Mouse (Mus musculus): ENCODE data around the gene Pim2.
A peak's percentile ranks its signal among the peaks of the same experiment; 100 is the strongest.

Gene Pim2

GRCm38 (mm10) chrX:7878007-7878419, at the start of gene Pim2:
Gene Pim2, plus strand, starts transcription at chrX:7878262.
- peak; percentile 63 to 88 for DNase-seq (ENCODE audit: low spot score in 2 of 2)

- peak; percentile 30 to 42 for DNase-seq (ENCODE audit: low spot score in 2 of 2)
These were observed 40.9 kb upstream of the Pim2 start for GRCm38 (mm10) chrX:7837146-7837545.

GRCm38 (mm10) chrX:7840842-7841162, 37.3 kb upstream of the Pim2 start:
- no peak for DNase-seq (ENCODE audit: low spot score in 2 of 2)

DNA sequence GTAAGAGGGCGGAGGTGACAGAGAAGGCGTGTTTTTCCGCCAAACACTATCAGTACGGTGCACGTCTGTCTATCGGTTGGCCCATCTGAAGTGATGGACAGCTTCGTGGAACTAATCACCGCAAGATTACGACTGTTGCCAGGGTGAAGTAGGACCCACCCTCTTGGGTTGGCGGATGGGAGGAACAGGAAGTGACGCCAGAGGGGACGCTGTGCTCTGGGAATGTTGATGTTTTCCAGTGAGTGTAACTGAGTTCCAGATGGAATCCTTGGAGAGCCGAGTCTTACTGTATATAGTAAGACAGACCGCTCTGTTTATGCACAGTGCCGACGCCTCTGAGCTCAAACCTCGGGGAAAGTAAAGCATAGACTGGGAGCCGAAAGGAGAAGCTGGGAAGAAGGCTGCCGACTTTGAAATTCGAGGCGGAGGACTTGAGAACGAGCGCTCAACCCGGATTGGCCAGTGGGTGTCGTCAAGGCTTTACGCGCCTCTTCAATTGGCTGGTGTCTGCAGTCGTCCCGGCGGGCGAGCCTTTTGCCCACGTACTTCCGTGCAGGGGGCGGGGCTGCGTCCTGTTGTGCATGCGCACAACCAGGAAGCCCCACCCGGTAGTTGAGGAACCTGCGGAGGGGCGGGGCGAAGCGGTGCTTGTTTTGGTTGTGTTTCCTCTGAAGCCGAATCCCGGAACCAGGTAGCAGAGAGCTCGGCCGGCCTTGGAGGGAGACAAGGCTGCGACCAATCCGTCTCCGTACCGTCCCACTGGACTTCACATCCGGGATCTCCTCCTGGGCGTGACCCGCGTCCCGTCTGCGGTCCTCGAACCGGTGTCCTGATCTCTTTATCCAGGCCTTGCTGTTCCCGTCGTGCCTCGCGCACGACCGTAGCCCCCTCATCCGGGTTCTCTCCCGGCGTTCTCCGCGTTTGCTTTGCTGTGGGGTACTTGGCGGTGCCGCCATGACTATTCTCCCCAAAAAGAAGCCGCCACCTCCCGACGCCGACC, 36.6 kb upstream of the Pim2 start, which contains the start of gene Otud5:
Otud5 (plus strand) TSS at position 202 of the 1,000 bp plus-strand sequence.
- DNase-seq (ENCODE audit: low spot score in 2 of 2) = peak; percentile 86 to 97

DNA sequence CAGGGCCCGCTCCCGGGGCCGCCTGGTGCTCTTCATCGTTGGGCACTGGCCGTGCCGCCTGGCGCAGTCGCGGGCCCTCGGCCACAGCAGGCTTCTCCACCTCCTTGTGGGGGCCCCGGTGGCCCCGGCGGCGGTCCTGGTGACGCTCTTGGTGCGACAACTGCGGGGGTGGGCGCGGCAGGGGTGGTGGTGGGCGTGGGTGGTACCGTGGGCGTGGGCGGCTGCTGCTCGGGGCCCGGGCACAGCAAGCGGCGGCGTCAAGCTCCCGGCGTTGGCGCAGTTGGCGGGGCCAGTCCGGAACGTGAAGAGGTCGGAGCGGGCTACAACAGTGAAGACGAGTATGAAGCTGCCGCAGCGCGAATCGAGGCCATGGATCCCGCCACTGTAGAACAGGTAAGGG, 35.7 kb upstream of the Pim2 start:
- DNase-seq (ENCODE audit: low spot score in 2 of 2) = peak; percentile 37 to 61

DNA sequence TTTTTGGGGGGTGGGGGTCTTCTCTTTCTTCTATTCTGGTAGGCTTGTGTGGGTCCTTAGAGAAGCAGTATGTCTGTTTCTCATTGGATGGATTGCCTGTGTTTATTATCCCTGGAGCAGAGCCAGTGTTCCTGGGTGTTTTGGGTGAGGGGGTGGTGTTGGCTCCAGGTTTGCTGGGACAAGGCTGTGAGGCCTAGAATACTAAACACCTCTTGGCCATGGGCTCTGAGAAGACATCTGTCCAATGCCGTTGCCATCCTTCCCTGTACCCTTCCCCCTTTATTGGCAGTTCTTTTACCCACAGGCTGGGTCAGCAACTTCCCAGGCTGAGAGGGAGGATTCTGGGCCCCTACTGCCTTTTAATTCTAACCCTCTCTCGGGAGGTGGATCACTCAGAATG, 30.2 kb upstream of the Pim2 start:
- no peak for DNase-seq (ENCODE audit: low spot score in 2 of 2)

- peak in 1 of 2 experiments; percentile 69 for DNase-seq (ENCODE audit: low spot score in 2 of 2)
These were observed 23.5 kb upstream of the Pim2 start for GRCm38 (mm10) chrX:7854578-7854977.

DNA sequence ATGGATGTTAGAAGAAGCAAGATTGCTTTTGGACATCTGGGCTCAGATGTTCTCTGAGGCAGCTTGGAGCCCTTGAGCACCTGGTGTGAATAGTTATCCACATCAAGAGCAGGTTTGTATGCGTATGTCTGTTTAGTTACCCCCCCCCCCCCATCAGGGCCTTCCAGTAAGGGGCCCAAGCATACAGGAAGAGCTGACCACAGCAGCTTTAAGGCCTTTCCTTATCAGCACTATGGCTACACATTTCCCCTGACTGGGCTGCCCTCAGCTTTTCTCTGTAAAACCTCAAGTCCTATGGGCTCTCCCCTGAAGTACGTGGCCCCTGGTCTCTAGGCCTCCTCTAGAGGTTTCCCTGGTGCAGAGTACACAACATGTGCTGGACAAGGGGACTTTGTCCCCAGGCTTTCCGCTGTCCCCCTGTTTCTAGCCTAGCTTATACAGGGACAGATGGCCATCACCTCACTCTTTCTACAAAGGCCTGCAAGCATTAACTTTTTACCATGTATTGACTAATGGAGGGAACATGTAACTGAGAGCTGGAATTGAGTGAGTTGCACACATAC, 18.8 kb upstream of the Pim2 start:
- no peak for DNase-seq (ENCODE audit: low spot score in 2 of 2)

DNA sequence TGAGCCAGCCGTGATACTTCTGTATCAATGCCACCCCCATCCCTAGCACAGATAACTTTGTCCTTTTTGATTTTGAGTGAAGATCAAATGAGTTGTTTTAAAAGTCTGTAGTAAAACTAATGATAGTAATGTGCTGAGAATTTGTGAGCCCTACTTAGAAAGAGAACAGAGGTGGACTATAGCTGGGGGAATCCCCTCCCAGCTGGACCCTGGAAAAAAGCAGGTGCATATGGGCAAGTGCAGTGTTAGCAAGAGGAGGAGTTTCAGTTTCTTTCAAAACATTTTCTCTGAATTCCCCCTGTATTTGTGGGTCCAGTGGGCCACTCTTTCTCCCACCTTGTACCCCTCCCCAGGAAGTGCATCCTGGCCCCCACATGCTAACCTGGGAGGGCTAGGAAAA, 14.9 kb upstream of the Pim2 start:
- DNase-seq (ENCODE audit: low spot score in 2 of 2) = no peak

DNA sequence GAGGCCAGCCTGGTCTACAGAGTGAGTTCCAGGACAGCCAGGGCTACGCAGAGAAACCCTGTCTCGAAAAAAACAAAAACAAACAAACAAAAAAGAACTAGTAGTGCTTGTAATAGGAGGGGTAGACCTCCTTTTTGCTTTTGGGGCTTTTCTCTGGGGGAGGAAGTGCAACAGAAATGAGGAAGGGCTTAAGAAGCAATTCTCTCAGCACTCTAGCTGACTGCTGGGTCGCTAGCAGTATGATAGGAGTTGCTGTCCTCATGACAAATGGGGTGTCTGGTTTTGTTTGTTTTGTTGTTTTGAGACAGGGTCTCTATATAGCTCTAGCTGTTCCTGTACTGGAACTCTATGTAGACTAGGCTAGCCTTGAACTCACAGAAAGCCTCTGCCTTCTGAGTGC, 13.5 kb upstream of the Pim2 start:
- no peak for DNase-seq (ENCODE audit: low spot score in 2 of 2)

DNA sequence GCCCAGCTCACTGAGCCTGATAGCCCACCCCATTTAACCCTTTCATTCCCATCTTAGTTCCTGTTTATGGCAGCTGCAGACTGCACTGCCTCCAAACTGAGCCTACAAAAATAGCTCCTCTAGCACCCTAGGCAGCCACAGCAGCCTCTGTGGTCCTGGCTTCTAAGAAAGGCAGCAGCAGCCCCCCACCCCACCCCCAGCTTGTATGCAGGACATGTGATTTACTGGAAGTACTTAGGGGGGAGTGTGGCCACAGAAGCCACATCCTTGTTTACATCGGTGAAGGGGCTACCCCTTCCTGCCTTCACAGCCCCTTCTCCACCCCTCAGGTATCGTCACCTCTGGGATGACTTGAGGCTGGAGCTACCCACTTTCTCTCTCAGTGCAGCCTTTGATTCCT, 12.7 kb upstream of the Pim2 start:
- peak in 1 of 2 experiments; percentile 24 for DNase-seq (ENCODE audit: low spot score in 2 of 2)

- DNase-seq (ENCODE audit: low spot score in 2 of 2) = no peak
These were observed 12.3 kb upstream of the Pim2 start for GRCm38 (mm10) chrX:7865786-7866185.

- DNase-seq (ENCODE audit: low spot score in 2 of 2) = no peak
These were observed 10.9 kb upstream of the Pim2 start for GRCm38 (mm10) chrX:7867141-7867540.

GRCm38 (mm10) chrX:7868506-7868905, 9.6 kb upstream of the Pim2 start:
- no peak for DNase-seq (ENCODE audit: low spot score in 2 of 2)

- no peak for DNase-seq (ENCODE audit: low spot score in 2 of 2)
These were observed 8.2 kb upstream of the Pim2 start for GRCm38 (mm10) chrX:7869826-7870225.

- DNase-seq (ENCODE audit: low spot score in 2 of 2) = peak; percentile 28 to 35
These were observed 433 bp downstream of the Pim2 start for GRCm38 (mm10) chrX:7878495-7878894.

- peak; percentile 22 to 69 for DNase-seq (ENCODE audit: low spot score in 2 of 2)
These were observed 1.8 kb downstream of the Pim2 start for GRCm38 (mm10) chrX:7879819-7880218.

GRCm38 (mm10) chrX:7883841-7884567, 5.9 kb downstream of the Pim2 start, which contains the start of gene Slc35a2:
Gene Slc35a2, plus strand, starts transcription at chrX:7884028.
- peak; percentile 53 to 77 for DNase-seq (ENCODE audit: low spot score in 2 of 2)

DNA sequence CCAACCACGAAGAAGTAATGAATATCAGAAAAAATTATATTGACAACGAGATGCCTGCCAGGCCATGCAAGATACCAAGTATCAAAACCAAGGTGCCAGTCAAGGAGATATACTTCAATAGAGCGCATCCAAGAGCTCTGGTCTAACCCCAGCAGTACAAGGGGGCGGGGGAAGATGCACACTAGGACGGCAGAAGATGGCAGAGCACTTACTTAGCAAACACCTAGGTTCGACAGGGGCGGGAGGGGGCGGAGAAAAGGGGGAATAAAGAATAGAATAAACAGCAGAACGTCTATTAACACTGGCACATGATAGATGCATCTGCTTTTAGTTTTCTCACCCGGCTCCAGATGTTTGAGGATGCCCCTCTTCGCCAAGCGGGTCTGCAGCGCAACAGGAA, 20.1 kb downstream of the Pim2 start:
- DNase-seq (ENCODE audit: low spot score in 2 of 2) = peak in 1 of 2 experiments; percentile 51

DNA sequence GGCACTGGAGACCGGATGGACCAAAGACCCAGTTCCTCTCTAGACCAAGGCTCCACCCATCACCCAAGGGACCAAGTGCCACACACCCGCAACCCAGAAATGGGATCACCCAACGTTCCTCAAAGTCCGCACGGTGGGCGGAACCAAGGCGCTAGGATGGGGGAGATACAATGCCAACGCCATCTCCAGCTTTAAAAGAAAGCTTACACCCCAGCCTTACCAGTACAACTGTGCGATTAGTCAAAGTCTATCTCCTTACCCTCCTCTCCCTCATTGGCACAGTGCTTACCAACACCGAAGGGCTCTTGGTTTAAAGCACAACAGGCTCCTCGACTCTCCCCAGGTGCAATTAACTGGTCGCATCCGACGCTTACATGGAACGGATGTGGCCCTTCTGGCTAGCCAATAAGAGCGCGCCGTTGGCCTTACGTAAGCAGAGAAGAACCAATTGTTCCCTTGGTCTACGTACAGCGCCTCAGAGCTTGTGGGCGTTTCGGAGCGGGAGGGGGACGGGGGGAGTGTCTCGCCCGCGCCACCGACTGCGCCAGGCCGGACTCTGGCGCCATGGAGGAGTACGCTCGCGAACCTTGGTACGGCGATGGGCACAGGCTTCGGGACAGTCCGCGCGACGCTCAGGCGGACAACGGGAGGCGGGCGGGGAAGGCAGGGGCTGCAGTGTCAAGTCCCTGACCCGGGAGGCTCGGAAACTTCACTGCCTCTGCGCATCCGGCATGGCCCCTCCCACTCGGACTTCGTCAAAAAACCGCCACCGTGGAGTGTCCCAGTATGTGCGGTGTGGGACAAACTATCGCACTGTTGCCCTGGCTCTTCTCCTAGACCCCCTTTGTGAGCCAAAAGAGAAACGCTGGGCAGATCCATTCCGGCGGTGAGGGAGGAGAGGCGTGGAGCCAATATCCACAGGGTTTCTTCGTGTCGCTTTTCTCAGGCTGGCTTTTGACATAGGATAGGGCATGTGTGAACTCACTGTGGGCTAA, 21.1 kb downstream of the Pim2 start, which contains the start of the genes Pqbp1 and Timm17b:
Pqbp1 (minus strand) TSS at position 390 of the 995 bp plus-strand sequence.
Timm17b (plus strand) TSS at position 478 of the 995 bp plus-strand sequence.
- peak; percentile 72 to 92 for DNase-seq (ENCODE audit: low spot score in 2 of 2)

DNA sequence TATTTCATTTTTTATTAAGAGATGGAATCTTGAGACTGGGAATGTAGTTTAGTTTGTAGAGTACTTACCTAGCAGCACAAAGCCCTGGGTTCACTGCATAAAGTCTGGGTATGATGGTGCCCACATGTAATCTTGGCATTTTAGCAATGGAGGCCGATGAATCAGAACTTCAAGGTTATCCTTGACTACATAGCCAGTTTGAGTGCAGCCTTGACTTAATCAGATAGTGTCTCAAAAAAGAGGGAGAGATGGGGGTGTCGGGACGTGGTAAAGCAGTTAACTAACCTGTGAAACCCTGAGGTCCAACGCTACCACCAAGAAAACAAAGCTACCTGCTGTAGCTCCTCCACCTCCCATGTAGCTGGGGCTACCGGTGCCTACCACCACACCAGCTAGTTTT, 26.4 kb downstream of the Pim2 start:
- DNase-seq (ENCODE audit: low spot score in 2 of 2) = no peak

Data from spleen, postnatal 10 days (tissue).